Mouse (Mus musculus): Measurements from ENCODE around the gene Diaph3. TPM values are rescaled to one million over a fixed set of nuclear protein-coding genes. Genes with fewer than 3 reads are reported as not detected.

Gene Diaph3
- polyA plus RNA-seq, 1 experiment from 2014 or later: 16.5 TPM

DNA sequence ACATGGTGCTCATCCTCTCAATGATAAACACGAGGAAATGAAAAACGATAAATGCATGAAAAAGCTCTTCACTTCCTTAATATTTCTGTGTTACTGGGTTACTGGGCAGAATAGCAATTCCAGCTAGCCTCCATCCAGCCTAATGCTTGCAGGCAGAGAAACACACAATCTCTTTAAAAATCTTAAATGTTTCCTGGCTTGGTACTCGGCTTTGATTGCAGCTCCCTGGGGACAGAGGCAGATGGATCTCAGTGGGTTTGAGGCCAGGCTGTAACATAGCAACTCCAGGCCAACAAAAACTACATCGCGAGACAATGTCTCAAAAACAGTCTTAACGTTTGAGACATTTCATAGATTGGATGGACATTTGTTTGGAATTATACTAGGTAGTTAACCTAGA, 57.1 kb downstream of the Diaph3 start:
- Histone ChIP-seq H3K9ac (no peak overlapping the region), H3K9me3 (replicated peaks) (no peaks in the 10 kb centered on the region), H3K4me1 (replicated peaks) (peaks cover 7% of the 10 kb centered on the region; the same call in 1 of the 2 replicates), H3K4me3 (no peak overlapping the region), H3K27ac (ENCODE audit: poor library complexity, severe bottlenecking) (no peak overlapping the region), H3K4me2 (no peak overlapping the region), H3K36me3 (peaks cover 6% of the 10 kb centered on the region; the same call in 1 of the 2 replicates), H3K27me3 (replicated peaks) (no peaks in the 10 kb centered on the region)
- WGBS: 79% methylated on average over 6 of the region's 6 CpGs
- no peak for ATAC-seq (ENCODE audit: insufficient number of reproducible peaks, low FRiP score)

GRCm38 (mm10) chr14:87079725-87080124, 61.3 kb downstream of the Diaph3 start:
- Histone ChIP-seq H3K27ac (ENCODE audit: poor library complexity, severe bottlenecking) (no peak overlapping the region), H3K9me3 (replicated peaks) (no peaks in the 10 kb centered on the region), H3K9ac (no peak overlapping the region), H3K4me1 (replicated peaks) (no peaks in the 10 kb centered on the region), H3K4me2 (no peak overlapping the region), H3K4me3 (no peak overlapping the region), H3K27me3 (replicated peaks) (no peaks in the 10 kb centered on the region), H3K36me3 (no peaks in the 10 kb centered on the region)
- 86% methylated on average over 2 of the region's 2 CpGs for WGBS
- no peak for ATAC-seq (ENCODE audit: insufficient number of reproducible peaks, low FRiP score)

DNA sequence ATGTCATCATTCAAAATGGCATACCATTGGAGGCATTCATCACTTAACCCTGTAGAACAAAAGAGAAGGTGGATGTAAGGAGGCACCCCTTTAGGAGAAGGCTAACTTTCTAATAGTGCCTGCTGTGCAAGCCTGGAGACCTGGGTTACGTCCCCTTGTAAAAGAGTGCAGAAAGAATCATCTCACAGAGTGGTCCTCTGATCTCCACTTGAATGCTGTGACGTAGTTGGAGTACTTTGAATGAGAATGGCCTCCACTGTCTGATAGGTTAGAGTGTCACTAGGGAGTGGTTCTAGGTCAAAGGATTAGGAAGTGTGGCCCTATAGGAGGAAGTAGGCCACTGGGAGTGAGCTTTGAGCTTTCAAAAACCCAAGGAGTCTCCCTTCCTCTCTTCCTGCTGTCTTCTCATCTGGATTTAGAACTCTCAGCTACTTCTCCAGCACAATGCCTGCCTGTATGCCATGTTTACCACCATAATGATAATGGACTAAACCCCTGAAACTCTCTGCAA, 66.0 kb downstream of the Diaph3 start:
- ATAC-seq (ENCODE audit: insufficient number of reproducible peaks, low FRiP score): no peak
- Histone ChIP-seq H3K4me2 (no peak overlapping the region), H3K27me3 (replicated peaks) (no peaks in the 10 kb centered on the region), H3K4me3 (no peak overlapping the region), H3K9ac (no peak overlapping the region), H3K9me3 (replicated peaks) (no peaks in the 10 kb centered on the region), H3K4me1 (replicated peaks) (no peaks in the 10 kb centered on the region), H3K36me3 (peaks cover 12% of the 10 kb centered on the region), H3K27ac (ENCODE audit: poor library complexity, severe bottlenecking) (no peak overlapping the region)
- WGBS: 84% methylated on average over 2 of the region's 2 CpGs

DNA sequence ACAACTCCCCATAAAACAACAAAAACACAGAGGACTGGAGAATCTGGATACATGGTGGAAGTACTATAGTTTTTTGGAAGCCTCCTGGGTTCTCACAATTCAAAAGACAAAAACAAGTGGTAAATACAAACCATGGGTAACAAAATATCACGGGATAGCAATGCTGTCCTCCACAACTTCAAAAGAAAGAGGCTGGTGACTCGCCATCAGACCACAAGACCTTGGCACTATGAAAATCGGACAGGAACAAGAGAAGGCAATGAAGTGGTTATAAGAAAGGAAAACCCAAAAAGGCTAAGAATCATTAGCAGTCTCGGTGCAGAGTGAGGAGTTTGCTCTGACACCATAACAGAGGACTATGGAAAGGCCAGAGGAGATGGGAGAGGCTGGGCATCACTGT, 76.8 kb downstream of the Diaph3 start:
- H3K4me2 ChIP-seq: no peak overlapping the region
- H3K4me1 ChIP-seq (replicated peaks): no peaks in the 10 kb centered on the region
- no peak overlapping the region for H3K4me3 ChIP-seq
- peaks cover 4% of the 10 kb centered on the region for H3K9me3 ChIP-seq (replicated peaks)
- no peak overlapping the region for H3K9ac ChIP-seq
- H3K27ac ChIP-seq (ENCODE audit: poor library complexity, severe bottlenecking): no peak overlapping the region
- no peaks in the 10 kb centered on the region for H3K27me3 ChIP-seq (replicated peaks)
- peaks cover 12% of the 10 kb centered on the region for H3K36me3 ChIP-seq
- no peak for ATAC-seq (ENCODE audit: insufficient number of reproducible peaks, low FRiP score)
- WGBS: 87% methylated on average over 4 of the region's 4 CpGs

GRCm38 (mm10) chr14:87056169-87056568, 84.9 kb downstream of the Diaph3 start:
- H3K4me3 ChIP-seq: no peak overlapping the region
- no peak for ATAC-seq (ENCODE audit: insufficient number of reproducible peaks, low FRiP score)
- H3K36me3 ChIP-seq: 0 out of 2 replicates have a peak, but pooled peaks cover 5% of the 10 kb centered on the region
- no peak overlapping the region for H3K27ac ChIP-seq (ENCODE audit: poor library complexity, severe bottlenecking)
- no peak overlapping the region for H3K9ac ChIP-seq
- H3K27me3 ChIP-seq (replicated peaks): no peaks in the 10 kb centered on the region
- no peak overlapping the region for H3K4me2 ChIP-seq
- 0 out of 2 replicates have a peak, but pooled peaks cover 2% of the 10 kb centered on the region for H3K4me1 ChIP-seq (replicated peaks)
- 97% methylated on average over 2 of the region's 2 CpGs for WGBS
- H3K9me3 ChIP-seq (replicated peaks): no peaks in the 10 kb centered on the region

DNA sequence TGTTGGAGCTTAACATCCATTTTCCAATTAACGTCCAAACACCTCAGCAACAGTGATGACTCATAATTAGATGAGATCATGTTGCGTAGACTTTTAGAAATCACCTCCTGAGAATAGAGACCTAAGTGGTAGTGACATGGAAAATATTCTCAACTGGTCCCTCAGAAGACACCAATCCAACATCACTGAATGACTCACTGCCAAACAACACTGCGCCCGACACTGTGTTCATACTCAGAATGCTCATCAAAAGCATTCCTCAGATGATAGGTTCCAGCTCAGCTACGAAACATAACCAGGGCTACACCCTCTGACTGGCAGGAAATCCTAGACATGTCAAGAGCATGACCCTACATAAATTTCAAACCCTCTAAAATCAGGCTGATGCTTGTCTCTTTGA, 89.8 kb downstream of the Diaph3 start:
- no peak overlapping the region for H3K27ac ChIP-seq (ENCODE audit: poor library complexity, severe bottlenecking)
- no peak for ATAC-seq (ENCODE audit: insufficient number of reproducible peaks, low FRiP score)
- 61% methylated on average over 5 of the region's 5 CpGs for WGBS
- H3K4me1 ChIP-seq (replicated peaks): 0 out of 2 replicates have a peak, but pooled peaks cover 3% of the 10 kb centered on the region
- H3K4me2 ChIP-seq: no peak overlapping the region
- no peak overlapping the region for H3K4me3 ChIP-seq
- H3K9me3 ChIP-seq (replicated peaks): no peaks in the 10 kb centered on the region
- no peaks in the 10 kb centered on the region for H3K27me3 ChIP-seq (replicated peaks)
- 0 out of 2 replicates have a peak, but pooled peaks cover 5% of the 10 kb centered on the region for H3K36me3 ChIP-seq
- no peak overlapping the region for H3K9ac ChIP-seq

GRCm38 (mm10) chr14:87044401-87044806, 96.6 kb downstream of the Diaph3 start:
- no peak overlapping the region for H3K9ac ChIP-seq
- no peaks in the 10 kb centered on the region for H3K4me1 ChIP-seq (replicated peaks)
- ATAC-seq (ENCODE audit: insufficient number of reproducible peaks, low FRiP score): no peak
- H3K27ac ChIP-seq (ENCODE audit: poor library complexity, severe bottlenecking): no peak overlapping the region
- H3K9me3 ChIP-seq (replicated peaks): peaks cover 4% of the 10 kb centered on the region; the same call in 1 of the 2 replicates
- H3K4me2 ChIP-seq: no peak overlapping the region
- no peaks in the 10 kb centered on the region for H3K27me3 ChIP-seq (replicated peaks)
- H3K36me3 ChIP-seq: no peaks in the 10 kb centered on the region
- WGBS: 53% methylated on average over 5 of the region's 5 CpGs
- no peak overlapping the region for H3K4me3 ChIP-seq

DNA sequence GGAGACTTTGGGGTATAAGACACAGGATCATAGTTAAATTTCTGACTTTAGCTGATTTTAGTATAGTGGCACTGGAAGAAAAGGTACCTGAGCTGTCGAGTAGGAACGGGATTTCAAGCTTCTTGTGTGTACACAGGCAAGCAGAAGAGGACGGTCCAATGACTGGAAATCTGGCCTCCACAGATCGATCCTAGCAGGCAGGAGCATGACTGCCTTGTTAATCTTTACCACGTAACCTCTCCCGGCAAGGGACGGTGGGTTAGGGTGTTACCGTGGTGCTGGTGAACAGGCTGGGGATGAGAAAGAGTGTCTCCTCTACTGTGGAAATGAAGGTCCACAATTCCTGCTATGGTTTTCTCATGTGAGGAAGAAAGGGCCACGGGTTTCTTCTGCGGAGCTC, 120.8 kb downstream of the Diaph3 start:
- 90% methylated on average over 10 of the region's 10 CpGs for WGBS
- H3K4me2 ChIP-seq: no peak overlapping the region
- 0 out of 2 replicates have a peak, but pooled peaks cover 5% of the 10 kb centered on the region for H3K4me1 ChIP-seq (replicated peaks)
- no peak overlapping the region for H3K9ac ChIP-seq
- no peaks in the 10 kb centered on the region for H3K27me3 ChIP-seq (replicated peaks)
- no peaks in the 10 kb centered on the region for H3K9me3 ChIP-seq (replicated peaks)
- H3K27ac ChIP-seq (ENCODE audit: poor library complexity, severe bottlenecking): no peak overlapping the region
- no peak for ATAC-seq (ENCODE audit: insufficient number of reproducible peaks, low FRiP score)
- no peaks in the 10 kb centered on the region for H3K36me3 ChIP-seq
- no peak overlapping the region for H3K4me3 ChIP-seq

DNA sequence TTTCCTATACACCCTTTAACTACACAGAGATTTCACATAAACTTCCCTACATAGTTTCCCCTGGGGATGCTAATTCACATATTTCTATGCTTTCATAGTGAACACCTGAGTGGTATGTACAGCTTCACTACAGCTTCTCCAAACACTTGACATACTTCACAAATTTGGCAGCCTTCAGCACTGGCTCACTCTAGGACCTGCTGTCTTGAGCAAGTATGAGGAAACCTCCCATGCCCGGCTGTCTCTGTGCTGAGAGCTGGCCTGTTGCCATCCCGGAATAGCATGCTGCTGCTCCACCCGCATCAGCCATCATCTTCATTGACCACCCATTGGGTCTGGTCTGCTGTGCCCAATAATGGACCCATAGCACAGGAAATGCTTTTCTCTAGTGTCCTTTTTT, 121.3 kb downstream of the Diaph3 start:
- H3K4me3 ChIP-seq: no peak overlapping the region
- ATAC-seq (ENCODE audit: insufficient number of reproducible peaks, low FRiP score): no peak
- 0 out of 2 replicates have a peak, but pooled peaks cover 5% of the 10 kb centered on the region for H3K4me1 ChIP-seq (replicated peaks)
- WGBS: 68% methylated on average over 3 of the region's 3 CpGs
- no peak overlapping the region for H3K27ac ChIP-seq (ENCODE audit: poor library complexity, severe bottlenecking)
- no peaks in the 10 kb centered on the region for H3K27me3 ChIP-seq (replicated peaks)
- no peaks in the 10 kb centered on the region for H3K36me3 ChIP-seq
- no peak overlapping the region for H3K4me2 ChIP-seq
- H3K9ac ChIP-seq: no peak overlapping the region
- no peaks in the 10 kb centered on the region for H3K9me3 ChIP-seq (replicated peaks)

DNA sequence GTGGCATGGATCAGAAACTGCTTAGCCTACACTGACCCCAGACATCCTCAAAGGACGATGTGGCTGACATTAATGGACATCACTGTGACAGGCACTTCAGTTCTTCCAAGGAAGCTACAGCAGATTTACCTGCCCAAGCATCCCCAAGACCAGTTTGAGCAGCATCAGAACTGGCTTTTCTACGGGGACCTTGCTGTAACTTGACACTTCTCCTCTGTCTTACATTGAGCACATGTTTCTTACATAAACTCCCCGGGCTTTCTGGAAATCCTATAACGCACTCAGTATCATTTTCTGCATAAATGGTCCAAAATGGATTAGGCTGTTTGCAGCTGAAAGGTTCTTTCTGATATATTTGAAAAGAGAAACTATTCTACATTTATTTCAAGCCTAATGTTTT, 143.7 kb downstream of the Diaph3 start:
- 73% methylated on average over 4 of the region's 4 CpGs for WGBS
- no peak for ATAC-seq (ENCODE audit: insufficient number of reproducible peaks, low FRiP score)
- Histone ChIP-seq H3K27me3 (replicated peaks) (no peaks in the 10 kb centered on the region), H3K27ac (ENCODE audit: poor library complexity, severe bottlenecking) (no peak overlapping the region), H3K4me3 (no peak overlapping the region), H3K9me3 (replicated peaks) (no peaks in the 10 kb centered on the region), H3K4me2 (no peak overlapping the region), H3K36me3 (0 out of 2 replicates have a peak, but pooled peaks cover 3% of the 10 kb centered on the region), H3K9ac (no peak overlapping the region), H3K4me1 (replicated peaks) (no peaks in the 10 kb centered on the region)

- Histone ChIP-seq H3K27me3 (replicated peaks) (no peaks in the 10 kb centered on the region), H3K9ac (no peak overlapping the region), H3K4me1 (replicated peaks) (no peaks in the 10 kb centered on the region), H3K4me3 (no peak overlapping the region), H3K4me2 (no peak overlapping the region), H3K9me3 (replicated peaks) (no peaks in the 10 kb centered on the region), H3K36me3 (peaks cover 9% of the 10 kb centered on the region), H3K27ac (ENCODE audit: poor library complexity, severe bottlenecking) (no peak overlapping the region)
- no peak for ATAC-seq (ENCODE audit: insufficient number of reproducible peaks, low FRiP score)
- WGBS: 79% methylated on average over 1 of the region's 1 CpGs
Observed at GRCm38 (mm10) chr14:86951169-86951568, 189.9 kb downstream of the Diaph3 start.

GRCm38 (mm10) chr14:86937953-86938352, 203.1 kb downstream of the Diaph3 start:
- ATAC-seq (ENCODE audit: insufficient number of reproducible peaks, low FRiP score): no peak
- Histone ChIP-seq H3K27ac (ENCODE audit: poor library complexity, severe bottlenecking) (no peak overlapping the region), H3K9ac (no peak overlapping the region), H3K36me3 (0 out of 2 replicates have a peak, but pooled peaks cover 2% of the 10 kb centered on the region), H3K4me3 (no peak overlapping the region), H3K4me2 (no peak overlapping the region), H3K9me3 (replicated peaks) (no peaks in the 10 kb centered on the region), H3K27me3 (replicated peaks) (no peaks in the 10 kb centered on the region), H3K4me1 (replicated peaks) (no peaks in the 10 kb centered on the region)
- 75% methylated on average over 2 of the region's 2 CpGs for WGBS

Measured in heart, embryonic 12.5 days (tissue).